Mouse (Mus musculus): ENCODE results near the gene Strn. TPM values are rescaled to one million over a fixed set of nuclear protein-coding genes. Genes with fewer than 3 reads are reported as not detected.
"Not testable (repeated sequence)": the region's sequence is repeated elsewhere in the genome, so short reads cannot be mapped to it uniquely, and the experiment has no call there.

The Strn gene
- polyA plus RNA-seq, 1 experiment from 2014 or later: 5.0 TPM

DNA sequence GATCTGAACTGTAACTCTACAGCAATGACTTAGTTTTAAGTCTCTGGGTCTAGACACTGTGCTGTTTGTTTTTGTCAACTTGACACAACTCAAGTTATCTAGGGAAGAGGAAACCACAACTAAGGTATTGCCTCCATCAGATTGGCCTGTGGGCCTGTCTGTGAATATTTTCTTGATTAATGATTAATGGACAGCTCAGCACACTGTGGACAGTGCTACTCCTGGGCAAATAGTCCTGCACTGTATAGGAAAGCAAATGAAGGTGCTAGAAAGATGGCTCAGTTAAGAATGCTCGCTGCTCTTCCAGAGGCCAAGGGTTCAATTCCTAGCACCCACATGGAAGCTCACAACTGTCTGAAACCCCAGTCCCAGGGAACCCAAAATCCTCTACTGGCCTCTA lies 38.0 kb downstream of the Strn start:
- Histone ChIP-seq H3K4me3 (no peak overlapping the region), H3K4me1 (replicated peaks) (no peaks in the 10 kb centered on the region), H3K27ac (no peak overlapping the region), H3K9ac (no peak overlapping the region), H3K27me3 (no peaks in the 10 kb centered on the region), H3K4me2 (no peak overlapping the region), H3K36me3 (peaks cover 4% of the 10 kb centered on the region; the same call in 1 of the 2 replicates), H3K9me3 (no peaks in the 10 kb centered on the region)
- 97% methylated on average over 1 of the region's 1 CpGs for WGBS
- ATAC-seq (ENCODE audit: low FRiP score): no peak

DNA sequence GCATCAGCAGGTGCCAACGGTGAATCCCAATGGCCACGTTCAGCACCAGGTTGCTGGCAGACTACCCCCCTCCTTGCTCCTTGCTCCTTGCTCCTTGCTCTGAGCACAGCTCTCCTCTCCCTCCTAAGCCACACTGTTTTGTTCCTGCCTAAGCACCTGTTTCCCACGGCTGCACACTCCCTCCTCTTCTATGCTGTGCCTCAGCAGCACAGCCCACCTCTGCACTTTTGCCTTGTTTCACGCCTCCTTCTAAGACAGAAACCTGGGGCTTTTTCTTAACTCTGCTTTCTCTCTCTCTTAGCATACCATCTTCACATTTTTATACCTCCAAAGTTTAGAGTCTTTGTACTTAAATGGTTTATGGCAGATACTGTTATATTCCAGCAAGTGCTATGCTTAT lies 39.5 kb downstream of the Strn start:
- Histone ChIP-seq H3K36me3 (peaks cover 4% of the 10 kb centered on the region; the same call in 1 of the 2 replicates), H3K27ac (no peak overlapping the region), H3K9me3 (no peaks in the 10 kb centered on the region), H3K27me3 (no peaks in the 10 kb centered on the region), H3K4me3 (no peak overlapping the region), H3K4me2 (no peak overlapping the region), H3K9ac (no peak overlapping the region), H3K4me1 (replicated peaks) (no peaks in the 10 kb centered on the region)
- no peak for ATAC-seq (ENCODE audit: low FRiP score)
- WGBS: 90% methylated on average over 4 of the region's 4 CpGs

DNA sequence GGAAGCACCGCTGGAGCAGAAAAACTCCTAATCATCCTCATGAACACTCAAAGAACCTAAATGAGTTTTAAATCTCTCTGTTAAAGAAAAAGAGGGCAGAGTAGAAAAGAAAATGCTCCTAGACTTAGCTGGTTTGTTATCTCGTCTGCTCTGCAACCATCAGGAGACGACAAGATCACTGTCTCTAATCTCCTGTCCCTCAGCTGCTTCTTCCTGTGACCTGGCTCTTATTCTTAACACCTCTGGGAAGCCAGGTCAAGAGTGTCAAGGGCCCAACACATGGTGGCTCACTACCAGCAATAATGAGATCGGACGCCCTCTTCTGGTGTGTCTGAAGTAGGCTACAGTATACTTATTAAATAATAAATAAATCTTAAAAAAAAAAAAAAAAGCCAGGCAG lies 40.1 kb downstream of the Strn start:
- no peak for ATAC-seq (ENCODE audit: low FRiP score)
- Histone ChIP-seq H3K9me3 (no peaks in the 10 kb centered on the region), H3K9ac (no peak overlapping the region), H3K27ac (no peak overlapping the region), H3K36me3 (peaks cover 6% of the 10 kb centered on the region), H3K4me3 (no peak overlapping the region), H3K4me2 (no peak overlapping the region), H3K4me1 (replicated peaks) (no peaks in the 10 kb centered on the region), H3K27me3 (no peaks in the 10 kb centered on the region)
- WGBS: 92% methylated on average over 5 of the region's 5 CpGs

DNA sequence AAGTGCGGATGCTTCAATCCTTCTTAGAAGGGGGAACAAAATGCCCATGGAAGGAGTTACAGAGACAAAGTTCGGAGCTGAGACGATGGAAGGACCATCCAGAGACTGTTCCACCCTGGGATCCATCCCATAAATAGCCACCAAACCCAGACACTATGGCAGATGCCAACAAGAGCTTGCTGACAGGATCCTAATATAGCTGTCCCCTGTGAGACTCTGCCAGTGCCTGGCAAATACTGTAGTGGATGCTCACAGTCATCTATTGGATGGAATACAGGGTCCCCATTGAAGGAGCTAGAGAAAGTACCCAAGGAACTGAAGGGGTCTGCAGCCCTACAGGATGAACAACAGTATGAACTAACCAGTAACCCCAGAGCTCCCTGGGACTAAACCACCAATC lies 47.8 kb downstream of the Strn start:
- H3K4me3 ChIP-seq; H3K9me3 ChIP-seq; H3K27ac ChIP-seq; H3K4me2 ChIP-seq; H3K9ac ChIP-seq; ATAC-seq (ENCODE audit: low FRiP score); H3K27me3 ChIP-seq; H3K4me1 ChIP-seq (replicated peaks): not testable (repeated sequence)
- WGBS: 99% methylated on average over 3 of the region's 3 CpGs
- peaks cover 25% of the 10 kb centered on the region for H3K36me3 ChIP-seq

DNA sequence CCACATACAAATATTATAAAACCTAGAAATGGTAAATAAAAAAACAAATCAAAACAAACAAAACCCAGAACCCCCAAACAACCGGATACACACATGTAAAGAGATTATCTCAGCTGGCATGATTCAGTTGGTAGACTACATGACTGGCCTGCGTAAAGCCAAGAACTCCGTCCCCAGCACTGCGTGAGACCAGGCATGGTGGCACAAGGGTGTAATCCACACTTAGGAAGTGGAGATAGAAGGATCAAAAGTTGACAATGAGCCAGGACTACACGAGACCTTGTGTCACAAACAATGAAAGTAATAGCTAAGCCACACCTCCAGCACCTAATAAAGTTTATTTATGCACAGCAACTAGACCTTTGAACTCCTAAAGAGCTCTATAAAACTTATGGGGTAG lies 49.0 kb downstream of the Strn start:
- H3K27me3 ChIP-seq: no peaks in the 10 kb centered on the region
- peaks cover 10% of the 10 kb centered on the region; the same call in 1 of the 2 replicates for H3K9me3 ChIP-seq
- no peak overlapping the region for H3K4me2 ChIP-seq
- no peak overlapping the region for H3K27ac ChIP-seq
- no peak overlapping the region for H3K4me3 ChIP-seq
- ATAC-seq (ENCODE audit: low FRiP score): no peak
- H3K4me1 ChIP-seq (replicated peaks): no peaks in the 10 kb centered on the region
- H3K36me3 ChIP-seq: peaks cover 25% of the 10 kb centered on the region
- 92% methylated on average over 5 of the region's 5 CpGs for WGBS
- H3K9ac ChIP-seq: no peak overlapping the region

DNA sequence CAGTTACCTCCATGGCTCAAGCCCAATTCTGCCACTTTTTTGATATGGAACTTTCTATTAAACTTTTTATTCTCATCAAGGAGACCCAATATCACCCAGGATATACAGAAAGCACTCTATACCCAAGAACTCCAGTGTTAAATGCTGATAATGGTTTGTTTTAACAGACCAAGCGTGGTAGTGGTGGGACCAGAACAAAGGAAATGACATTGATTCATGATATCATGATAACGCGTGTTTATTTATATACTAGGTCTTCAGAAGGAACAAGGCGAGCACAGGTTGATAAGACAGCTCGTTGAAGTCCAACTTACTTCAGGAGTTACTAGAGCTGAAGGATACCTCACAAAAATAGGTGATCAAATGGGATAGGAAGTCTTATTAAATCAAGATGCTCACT lies 52.0 kb downstream of the Strn start:
- no peaks in the 10 kb centered on the region for H3K27me3 ChIP-seq
- peaks cover 5% of the 10 kb centered on the region for H3K36me3 ChIP-seq
- no peaks in the 10 kb centered on the region for H3K4me1 ChIP-seq (replicated peaks)
- WGBS: 82% methylated on average over 5 of the region's 5 CpGs
- H3K9me3 ChIP-seq: no peaks in the 10 kb centered on the region
- ATAC-seq (ENCODE audit: low FRiP score): no peak
- no peak overlapping the region for H3K9ac ChIP-seq
- H3K4me2 ChIP-seq: no peak overlapping the region
- H3K27ac ChIP-seq: no peak overlapping the region
- H3K4me3 ChIP-seq: no peak overlapping the region

DNA sequence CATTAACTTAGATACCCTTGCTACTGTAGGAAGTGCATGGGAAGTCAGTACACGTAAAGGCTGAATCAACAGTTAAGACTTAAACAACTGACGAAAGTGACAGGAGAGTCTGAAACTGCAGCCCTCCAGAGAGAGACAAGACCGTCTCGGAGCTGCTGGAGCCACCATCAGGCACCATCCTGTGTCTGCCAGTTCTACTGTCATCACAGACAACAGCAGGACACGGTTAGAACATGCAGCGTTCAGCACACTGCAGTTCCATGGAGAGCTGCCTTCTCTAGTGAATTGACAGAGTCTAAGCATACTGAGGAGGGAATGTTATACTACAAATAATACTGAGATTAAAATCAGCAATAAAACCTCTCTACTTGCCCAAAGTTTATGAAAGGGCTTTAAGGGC lies 54.6 kb downstream of the Strn start:
- Histone ChIP-seq H3K27me3 (no peaks in the 10 kb centered on the region), H3K4me3 (no peak overlapping the region), H3K9me3 (no peaks in the 10 kb centered on the region), H3K27ac (no peak overlapping the region), H3K9ac (no peak overlapping the region), H3K36me3 (peaks cover 8% of the 10 kb centered on the region), H3K4me2 (no peak overlapping the region), H3K4me1 (replicated peaks) (no peaks in the 10 kb centered on the region)
- no peak for ATAC-seq (ENCODE audit: low FRiP score)
- WGBS: 72% methylated on average over 6 of the region's 6 CpGs

DNA sequence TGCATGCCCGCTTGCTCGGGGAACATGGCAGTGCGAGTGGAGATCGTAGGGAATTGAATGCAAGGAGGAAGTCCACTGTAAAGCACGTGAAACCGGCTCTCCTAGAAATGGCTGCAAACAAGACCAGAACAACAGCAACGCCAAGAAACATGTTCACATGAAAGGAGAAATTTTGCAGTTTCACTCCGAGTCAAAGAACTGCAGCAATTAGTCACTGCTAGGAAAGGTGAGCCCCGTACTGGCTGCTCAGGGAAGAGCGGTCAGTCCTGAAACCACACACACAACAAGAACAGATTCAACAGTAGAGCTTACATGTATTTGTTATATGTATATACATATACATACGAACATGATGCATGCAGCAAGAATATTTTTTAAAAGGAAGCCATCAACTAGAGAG lies 57.5 kb downstream of the Strn start:
- Histone ChIP-seq H3K9me3 (no peaks in the 10 kb centered on the region), H3K4me1 (replicated peaks) (no peaks in the 10 kb centered on the region), H3K4me3 (no peak overlapping the region), H3K36me3 (peaks cover 11% of the 10 kb centered on the region), H3K27me3 (no peaks in the 10 kb centered on the region), H3K9ac (no peak overlapping the region), H3K4me2 (no peak overlapping the region), H3K27ac (no peak overlapping the region)
- 91% methylated on average over 11 of the region's 11 CpGs for WGBS
- no peak for ATAC-seq (ENCODE audit: low FRiP score)

DNA sequence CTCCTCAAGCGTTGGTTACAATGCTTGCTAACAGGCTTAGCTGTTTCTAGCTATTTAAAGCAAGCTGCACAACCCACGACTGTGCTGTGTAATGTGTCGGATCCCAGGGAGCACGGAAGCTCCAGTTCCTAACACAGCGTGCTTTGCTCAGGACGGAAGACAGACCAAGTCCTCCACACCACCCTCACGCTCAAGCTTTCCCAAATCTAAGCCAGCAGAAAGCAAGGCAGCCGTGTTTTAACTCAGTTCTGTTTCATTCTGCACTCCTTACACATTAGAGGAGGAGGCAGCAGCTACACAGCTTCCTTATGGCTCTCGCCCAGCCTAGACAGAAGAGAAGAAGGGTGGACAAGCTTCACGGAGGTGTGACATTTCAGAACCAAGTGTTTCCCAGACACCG lies 60.2 kb downstream of the Strn start:
- no peaks in the 10 kb centered on the region for H3K9me3 ChIP-seq
- no peak overlapping the region for H3K4me3 ChIP-seq
- no peak for ATAC-seq (ENCODE audit: low FRiP score)
- no peak overlapping the region for H3K4me2 ChIP-seq
- H3K9ac ChIP-seq: no peak overlapping the region
- peaks cover 18% of the 10 kb centered on the region for H3K36me3 ChIP-seq
- H3K27ac ChIP-seq: no peak overlapping the region
- 90% methylated on average over 11 of the region's 11 CpGs for WGBS
- no peaks in the 10 kb centered on the region for H3K27me3 ChIP-seq
- no peaks in the 10 kb centered on the region for H3K4me1 ChIP-seq (replicated peaks)

DNA sequence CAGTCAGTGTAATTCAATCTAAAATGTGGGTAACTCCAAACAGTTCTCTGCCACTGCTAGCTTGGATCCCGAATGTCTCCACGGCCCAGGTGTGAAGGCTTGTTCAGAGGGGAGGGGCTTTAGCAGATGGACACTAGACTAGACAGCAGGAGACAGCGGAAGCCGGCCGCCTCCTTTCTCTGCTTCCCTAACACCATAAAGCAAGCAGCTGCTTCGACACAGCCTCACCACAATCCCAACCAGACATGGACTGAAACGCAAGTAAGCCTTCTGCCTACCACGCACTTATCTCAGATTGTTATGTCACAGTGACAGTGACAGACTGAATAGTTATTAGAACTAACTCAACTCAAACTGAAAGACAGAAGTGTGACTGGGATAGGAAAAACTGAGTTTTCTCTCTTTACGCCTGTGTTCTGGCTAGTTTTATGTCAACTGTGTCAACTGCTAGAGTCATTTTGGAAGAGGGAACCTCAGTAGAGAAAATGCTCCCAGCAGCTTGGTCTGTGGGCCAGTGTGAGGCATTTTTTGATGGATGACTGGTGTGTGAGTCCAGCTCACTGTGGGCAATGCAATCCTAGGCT lies 71.9 kb downstream of the Strn start:
- Histone ChIP-seq H3K36me3 (peaks cover 71% of the 10 kb centered on the region), H3K9ac (no peak overlapping the region), H3K4me1 (replicated peaks) (no peaks in the 10 kb centered on the region), H3K27ac (no peak overlapping the region), H3K27me3 (no peaks in the 10 kb centered on the region), H3K4me2 (no peak overlapping the region), H3K4me3 (no peak overlapping the region), H3K9me3 (peaks cover 1% of the 10 kb centered on the region; the same call in 1 of the 2 replicates)
- 90% methylated on average over 9 of the region's 9 CpGs for WGBS
- ATAC-seq (ENCODE audit: low FRiP score): no peak

DNA sequence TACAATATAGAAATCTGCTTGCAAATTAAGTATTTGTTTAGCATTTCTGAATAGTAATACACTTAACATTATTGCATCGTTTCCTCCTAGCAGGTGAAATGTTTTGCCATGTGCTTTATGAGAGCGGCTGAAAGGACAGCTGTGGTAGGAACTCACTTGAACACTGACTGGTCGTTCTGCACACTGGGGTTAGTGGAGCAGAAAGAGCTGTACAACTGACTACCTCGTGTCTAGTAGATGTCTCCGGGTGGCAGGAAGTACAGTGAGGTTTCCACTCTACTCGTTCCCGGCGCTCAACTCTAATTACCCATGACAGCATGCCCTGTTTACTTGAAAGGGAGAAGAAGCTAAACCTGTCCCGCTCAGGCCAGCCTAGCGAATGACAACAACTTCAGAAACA lies 82.2 kb downstream of the Strn start:
- no peak overlapping the region for H3K4me3 ChIP-seq
- H3K4me1 ChIP-seq (replicated peaks): no peaks in the 10 kb centered on the region
- H3K9ac ChIP-seq: no peak overlapping the region
- no peak overlapping the region for H3K27ac ChIP-seq
- H3K4me2 ChIP-seq: no peak overlapping the region
- H3K9me3 ChIP-seq: peaks cover 1% of the 10 kb centered on the region
- peaks cover 59% of the 10 kb centered on the region for H3K36me3 ChIP-seq
- 85% methylated on average over 10 of the region's 10 CpGs for WGBS
- no peaks in the 10 kb centered on the region for H3K27me3 ChIP-seq
- no peak for ATAC-seq (ENCODE audit: low FRiP score)

DNA sequence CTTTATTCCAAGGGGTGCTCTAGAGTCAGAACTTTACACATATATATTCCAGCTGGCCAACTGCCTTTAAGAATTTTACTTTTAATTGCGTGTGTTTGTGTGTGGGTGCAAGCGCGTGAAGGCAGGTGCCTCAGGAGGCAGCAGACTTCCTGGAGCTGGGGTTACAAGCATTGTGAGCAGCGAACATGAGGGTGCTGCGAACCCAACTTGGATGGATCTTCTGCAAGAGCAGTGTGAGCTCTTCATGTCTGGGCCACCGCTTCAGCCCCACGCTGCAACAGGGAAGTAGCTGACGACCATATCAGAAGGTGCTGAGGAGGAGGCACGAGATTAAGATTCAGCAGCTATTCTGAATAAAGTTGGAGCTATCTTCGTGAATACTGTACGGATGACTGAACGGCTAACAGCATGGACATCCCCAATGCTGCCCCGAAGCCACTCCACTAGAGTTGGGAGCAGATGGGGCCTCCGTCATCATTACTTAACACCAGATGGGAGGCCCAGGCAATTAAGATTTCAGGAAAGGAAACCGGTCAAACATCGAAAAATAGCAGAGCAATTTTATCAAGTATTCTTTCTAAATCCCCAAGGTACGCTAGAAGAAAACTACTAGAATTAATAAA lies 93.0 kb downstream of the Strn start:
- Histone ChIP-seq H3K27ac (no peak overlapping the region), H3K4me2 (no peak overlapping the region), H3K27me3 (no peaks in the 10 kb centered on the region), H3K9me3 (no peaks in the 10 kb centered on the region), H3K9ac (no peak overlapping the region), H3K4me3 (no peak overlapping the region), H3K36me3 (peaks cover 16% of the 10 kb centered on the region), H3K4me1 (replicated peaks) (no peaks in the 10 kb centered on the region)
- WGBS: 64% methylated on average over 17 of the region's 17 CpGs
- ATAC-seq (ENCODE audit: low FRiP score): 0 out of 2 replicates have a peak, but pooled peaks have one; percentile 53

DNA sequence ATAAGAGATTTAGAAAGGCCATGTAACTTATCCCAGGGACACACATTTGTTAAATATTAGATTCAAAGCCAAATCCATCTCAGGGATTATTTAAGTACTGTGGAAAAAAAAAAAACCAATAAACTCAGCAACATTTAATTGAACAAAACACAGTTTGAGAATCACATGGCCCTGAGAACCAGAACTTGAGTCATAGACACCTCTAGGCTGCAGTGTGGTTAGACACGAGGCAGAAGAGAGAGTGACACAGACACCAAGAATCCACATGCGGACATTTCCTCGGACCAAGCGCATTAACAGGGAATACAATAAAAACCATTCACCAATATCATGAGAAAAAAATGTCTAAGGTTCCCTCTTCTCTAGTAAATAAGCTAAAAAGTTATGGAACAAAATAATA lies 94.7 kb downstream of the Strn start:
- Histone ChIP-seq H3K36me3 (0 out of 2 replicates have a peak, but pooled peaks cover 2% of the 10 kb centered on the region), H3K9me3 (no peaks in the 10 kb centered on the region), H3K4me1 (replicated peaks) (no peaks in the 10 kb centered on the region), H3K27ac (no peak overlapping the region), H3K27me3 (no peaks in the 10 kb centered on the region), H3K4me3 (no peak overlapping the region), H3K9ac (no peak overlapping the region), H3K4me2 (no peak overlapping the region)
- WGBS: 95% methylated on average over 4 of the region's 4 CpGs
- ATAC-seq (ENCODE audit: low FRiP score): no peak

Data from hindbrain, embryonic 13.5 days (tissue).